Mouse (Mus musculus): ENCODE measurements around the gene Prkcz. TPM values are rescaled to one million over a fixed set of nuclear protein-coding genes. Genes with fewer than 3 reads are reported as not detected.

The Prkcz gene
- total RNA-seq, 2 experiments from 2014 or later, result 1.7 to 2.1 TPM

GRCm38 (mm10) chr4:155287713-155288112 lies 73.4 kb downstream of the Prkcz start:
- intact Hi-C loops (cut with DNase I), result no loop called here
- no peak for DNase-seq

- intact Hi-C loops (cut with DNase I), result no loop called here
- no peak for DNase-seq
These were observed 75.1 kb downstream of the Prkcz start for GRCm38 (mm10) chr4:155286090-155286489.

GRCm38 (mm10) chr4:155284521-155285379 lies 76.4 kb downstream of the Prkcz start:
- intact Hi-C loops (cut with DNase I), result no loop called here

GRCm38 (mm10) chr4:155283585-155283984 lies 77.6 kb downstream of the Prkcz start:
- intact Hi-C loops (cut with DNase I), result no loop called here
- no peak for DNase-seq

More at GRCm38 (mm10) chr4:155284521-155285379, 76.4 kb downstream of the Prkcz start:
- DNase-seq, result no peak

GRCm38 (mm10) chr4:155283001-155283503 lies 78.1 kb downstream of the Prkcz start:
- peak; percentile 18 to 54 for DNase-seq
- intact Hi-C loops (cut with DNase I), result no loop called here

GRCm38 (mm10) chr4:155282231-155282630 lies 78.9 kb downstream of the Prkcz start:
- intact Hi-C loops (cut with DNase I), result no loop called here
- DNase-seq, result no peak

GRCm38 (mm10) chr4:155281652-155282051 lies 79.5 kb downstream of the Prkcz start:
- DNase-seq, result no peak
- intact Hi-C loops (cut with DNase I), result no loop called here

- intact Hi-C loops (cut with DNase I), result no loop called here
- DNase-seq, result no peak
These were observed 79.9 kb downstream of the Prkcz start for GRCm38 (mm10) chr4:155281227-155281626.

GRCm38 (mm10) chr4:155280768-155281121 lies 80.4 kb downstream of the Prkcz start:
- no peak for DNase-seq
- intact Hi-C loops (cut with DNase I), result no loop called here

- no peak for DNase-seq
- intact Hi-C loops (cut with DNase I), result no loop called here
These were observed 81.0 kb downstream of the Prkcz start for GRCm38 (mm10) chr4:155279926-155280767.

GRCm38 (mm10) chr4:155279054-155279453 lies 82.1 kb downstream of the Prkcz start:
- no peak for DNase-seq
- intact Hi-C loops (cut with DNase I), result no loop called here

- no peak for DNase-seq
- intact Hi-C loops (cut with DNase I), result no loop called here
These were observed 83.2 kb downstream of the Prkcz start for GRCm38 (mm10) chr4:155277963-155278362.

- DNase-seq, result no peak
- intact Hi-C loops (cut with DNase I), result no loop called here
These were observed 86.3 kb downstream of the Prkcz start for GRCm38 (mm10) chr4:155274851-155275250.

GRCm38 (mm10) chr4:155274451-155274850 lies 86.7 kb downstream of the Prkcz start:
- no peak for DNase-seq

GRCm38 (mm10) chr4:155268382-155268781 lies 92.8 kb downstream of the Prkcz start:
- intact Hi-C loops (cut with DNase I), result loop anchor here (1.0 kb wide), 1 partner anchor 40 kb away; no protein-coding TSS in a partner anchor
- DNase-seq, result peak; percentile 79 to 86

More at GRCm38 (mm10) chr4:155274451-155274850, 86.7 kb downstream of the Prkcz start:
- intact Hi-C loops (cut with DNase I), result no loop called here

GRCm38 (mm10) chr4:155267639-155268175 lies 93.5 kb downstream of the Prkcz start:
- intact Hi-C loops (cut with DNase I), result loop anchor here (1.0 kb wide), 1 partner anchor 41 kb away; no protein-coding TSS in a partner anchor
- peak; percentile 22 to 44 for DNase-seq

- no peak for DNase-seq
- intact Hi-C loops (cut with DNase I), result no loop called here
These were observed 94.1 kb downstream of the Prkcz start for GRCm38 (mm10) chr4:155267047-155267543.

GRCm38 (mm10) chr4:155264521-155265321 lies 96.4 kb downstream of the Prkcz start:
- no peak for DNase-seq
- intact Hi-C loops (cut with DNase I), result no loop called here

- no peak for DNase-seq
- intact Hi-C loops (cut with DNase I), result no loop called here
These were observed 108.9 kb downstream of the Prkcz start for GRCm38 (mm10) chr4:155252253-155252652.

- DNase-seq, result no peak
- intact Hi-C loops (cut with DNase I), result no loop called here
These were observed 110.0 kb downstream of the Prkcz start for GRCm38 (mm10) chr4:155251147-155251546.

Data from heart, postnatal 14 days (tissue).